Mouse (Mus musculus) limb, embryonic 14.5 days (tissue): ENCODE data around the gene Nol11. TPM values are rescaled to one million over a fixed set of nuclear protein-coding genes. Genes with fewer than 3 reads are reported as not detected.
"Not testable (repeated sequence)": the region's sequence is repeated elsewhere in the genome, so short reads cannot be mapped to it uniquely, and the experiment has no call there.

Experiments used
- ATAC-seq: fragments of 200-750 bp; cut with Nextera tagmentation; 2 replicates; pipeline ENCODE4 v1.8.0; 2017; ENCODE audit warnings: low read depth, moderate number of reproducible peaks, moderate TSS enrichment; ENCODE audit not compliant: low FRiP score
- DNase-seq: peaks from one replicate; pipeline ENCODE4 v3.0.0-alpha.2; 2015; ENCODE audit warnings: low spot score
- H3K27ac ChIP-seq: fragments of 300-500 bp; sonication (generic); replicated peaks from 2 replicates; pipeline ENCODE4 v1.5.1; 2014; ENCODE audit warnings: low read depth, mild to moderate bottlenecking, low read length, moderate library complexity, mixed read lengths
- H3K27me3 ChIP-seq: fragments of 300-500 bp; sonication (generic); 2 replicates; pipeline ENCODE4 v1.6.1; 2014; ENCODE audit warnings: low read length, mixed read lengths; ENCODE audit not compliant: control insufficient read depth, insufficient read depth
- H3K36me3 ChIP-seq: fragments of 300-500 bp; sonication (generic); 2 replicates; pipeline ENCODE4 v1.6.1; 2014; ENCODE audit warnings: mild to moderate bottlenecking, low read length, moderate library complexity, mixed read lengths; ENCODE audit not compliant: control insufficient read depth, insufficient read depth
- H3K4me1 ChIP-seq: fragments of 300-500 bp; sonication (generic); 2 replicates; pipeline ENCODE4 v1.6.1; 2014; ENCODE audit warnings: antibody characterized with exemption, low read length, mixed read lengths; ENCODE audit not compliant: control insufficient read depth, insufficient read depth
- H3K4me2 ChIP-seq: fragments of 300-500 bp; sonication (generic); replicated peaks from 2 replicates; pipeline ENCODE4 v1.6.1; 2014; ENCODE audit warnings: low read depth, mild to moderate bottlenecking, low read length, moderate library complexity; ENCODE audit not compliant: severe bottlenecking
- H3K4me3 ChIP-seq: fragments of 300-500 bp; sonication (generic); replicated peaks from 2 replicates; pipeline ENCODE4 v1.5.1; 2014; ENCODE audit warnings: low read length
- H3K9ac ChIP-seq: fragments of 300-500 bp; sonication (generic); 2 replicates; pipeline ENCODE4 v1.6.1; 2014; ENCODE audit warnings: mild to moderate bottlenecking, low read depth, low read length, moderate library complexity; ENCODE audit not compliant: severe bottlenecking
- H3K9me3 ChIP-seq: fragments of 300-500 bp; sonication (generic); 2 replicates; pipeline ENCODE4 v1.6.1; 2016; ENCODE audit warnings: low read length; ENCODE audit not compliant: control insufficient read depth
- POLR2A ChIP-seq: fragments of 200-500 bp; IDR thresholded peaks from 2 replicates; pipeline ENCODE4 v1.8.0; 2012; ENCODE audit warnings: inconsistent platforms, mild to moderate bottlenecking, moderate library complexity, borderline replicate concordance; ENCODE audit not compliant: insufficient read depth, insufficient read length; ENCODE audit errors: extremely low read depth
- WGBS: fragments of 180-500 bp; shearing (Covaris S2); extraction: QIAGEN DNeasy Blood & Tissue Kit; methylation state at CpG from one replicate; pipeline ENCODE4 v1.1.7; 2014; 5-methylcytosine and 5-hydroxymethylcytosine counted together
- polyA plus RNA-seq, 2 experiments: library from polyadenylated mRNA; depleted of rRNA in 1 of 2; stranded (reverse) in 1 of 2; unstranded in 1 of 2; fragments of >200 nt; fragmentation: Nextera tagmentation in 1 of 2; extraction: Ambion mirVana in 1 of 2; gene quantifications; 2 replicates each; pipeline versions ENCODE4 v1.2.1 to v1.2.3; 2012 to 2014

Gene Nol11
- polyA plus RNA-seq, 2 experiments: 28.0 to 45.4 TPM

DNA sequence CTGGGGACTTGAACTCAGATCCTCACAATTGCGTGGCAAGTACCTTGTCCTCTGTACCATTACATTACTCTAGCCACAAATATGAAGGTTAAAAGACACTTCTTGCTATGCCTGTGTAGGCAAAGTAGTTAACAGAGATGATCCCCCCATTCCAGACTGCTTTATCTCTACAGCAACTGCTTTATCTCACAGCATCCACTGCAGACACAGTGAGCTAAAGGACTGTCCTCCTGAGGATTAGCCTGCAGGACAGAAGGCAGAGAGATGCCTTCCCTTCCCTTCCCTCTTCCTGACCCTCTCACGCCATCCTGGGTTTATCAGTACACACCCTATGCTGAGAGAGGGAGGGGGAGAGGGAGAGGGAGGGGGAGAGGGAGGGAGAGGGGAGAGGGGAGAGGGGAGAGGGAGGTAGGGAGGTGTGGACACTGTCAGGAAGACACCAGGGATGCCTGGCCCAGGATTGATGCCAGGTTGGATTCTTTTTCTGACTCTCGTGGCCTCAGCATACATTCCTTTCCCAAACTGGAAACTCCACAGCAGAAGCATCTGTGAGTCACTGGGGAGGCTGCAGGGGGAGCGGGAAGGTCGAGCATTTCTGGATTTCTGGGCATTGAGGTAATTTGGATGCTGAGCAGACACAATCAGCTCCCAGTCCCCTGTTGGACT lies 32.1 kb downstream of the Nol11 start:
- Histone ChIP-seq H3K4me1 (no peaks in the 10 kb centered on the region), H3K4me2 (no peak overlapping the region), H3K4me3 (no peak overlapping the region), H3K9me3 (no peaks in the 10 kb centered on the region), H3K36me3 (no peaks in the 10 kb centered on the region), H3K27ac (no peak overlapping the region), H3K9ac (no peak overlapping the region), H3K27me3 (no peaks in the 10 kb centered on the region)
- no peak for TF ChIP-seq POLR2A
- 43% methylated on average over 5 of the region's 5 CpGs for WGBS
- DNase-seq: no peak
- ATAC-seq: no peak

- no peaks in the 10 kb centered on the region for H3K36me3 ChIP-seq
- no peak overlapping the region for H3K27ac ChIP-seq
- H3K4me3 ChIP-seq: no peak overlapping the region
- H3K9ac ChIP-seq: no peak overlapping the region
- no peaks in the 10 kb centered on the region for H3K4me1 ChIP-seq
- DNase-seq (no peak), ATAC-seq (no peak)
- no peak for TF ChIP-seq POLR2A
- H3K27me3 ChIP-seq: no peaks in the 10 kb centered on the region
- 75% methylated on average over 5 of the region's 5 CpGs for WGBS
- H3K4me2 ChIP-seq: no peak overlapping the region
- H3K9me3 ChIP-seq: no peaks in the 10 kb centered on the region
Measured at GRCm38 (mm10) chr11:107155292-107155691, 33.9 kb downstream of the Nol11 start.

DNA sequence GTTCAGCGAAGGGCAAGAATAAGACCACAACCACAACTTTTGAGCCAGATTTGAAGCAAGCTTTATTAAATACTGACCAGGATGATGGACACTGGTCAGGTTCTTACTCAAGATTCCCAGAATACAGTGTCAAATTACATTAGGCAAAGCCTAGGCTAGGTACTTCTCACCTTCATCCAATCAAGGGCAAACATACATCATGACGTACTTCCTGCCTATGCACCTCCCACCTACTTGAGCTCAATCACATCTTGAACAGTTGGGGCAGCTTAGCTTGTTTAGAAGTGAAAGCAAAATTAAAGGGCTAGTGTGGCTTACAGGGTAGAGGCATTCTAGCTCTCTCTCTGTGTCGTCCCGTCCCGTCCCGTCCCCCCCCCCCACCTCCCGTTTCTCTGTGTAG lies 34.8 kb downstream of the Nol11 start:
- Histone ChIP-seq H3K27me3 (no peaks in the 10 kb centered on the region), H3K27ac (no peak overlapping the region), H3K36me3 (no peaks in the 10 kb centered on the region), H3K9me3 (no peaks in the 10 kb centered on the region), H3K4me2 (no peak overlapping the region), H3K9ac (no peak overlapping the region), H3K4me3 (no peak overlapping the region), H3K4me1 (no peaks in the 10 kb centered on the region)
- WGBS: 86% methylated on average over 7 of the region's 7 CpGs
- no peak for TF ChIP-seq POLR2A
- DNase-seq (no peak), ATAC-seq (no peak)

- ATAC-seq (no peak), DNase-seq (no peak)
- 82% methylated on average over 5 of the region's 5 CpGs for WGBS
- Histone ChIP-seq H3K4me2 (no peak overlapping the region), H3K9ac (no peak overlapping the region), H3K36me3 (no peaks in the 10 kb centered on the region), H3K4me1 (no peaks in the 10 kb centered on the region), H3K27me3 (no peaks in the 10 kb centered on the region), H3K27ac (no peak overlapping the region), H3K4me3 (no peak overlapping the region), H3K9me3 (no peaks in the 10 kb centered on the region)
- TF ChIP-seq POLR2A: no peak
Measured at GRCm38 (mm10) chr11:107153645-107154044, 35.5 kb downstream of the Nol11 start.

DNA sequence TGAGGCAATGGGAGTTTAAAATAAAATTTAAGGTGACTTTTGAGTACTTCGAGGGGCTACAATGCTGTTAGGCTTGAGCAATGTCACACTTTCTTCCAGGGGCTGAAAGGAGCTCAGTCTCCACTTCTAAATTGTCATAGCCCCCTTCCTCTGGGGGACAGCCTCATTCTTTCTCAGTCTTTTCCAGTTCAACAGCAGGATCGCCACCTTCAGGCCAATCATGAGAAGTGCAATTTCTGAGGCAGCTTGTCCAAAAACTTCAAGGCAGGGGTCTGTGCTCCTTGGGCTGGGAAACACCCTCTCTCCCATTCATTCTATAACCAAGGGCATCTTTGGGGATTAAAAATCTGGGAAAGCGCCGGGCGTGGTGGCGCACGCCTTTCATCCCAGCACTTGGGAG lies 37.4 kb downstream of the Nol11 start:
- Histone ChIP-seq H3K4me1 (no peaks in the 10 kb centered on the region), H3K4me2 (no peak overlapping the region), H3K27me3 (no peaks in the 10 kb centered on the region), H3K36me3 (no peaks in the 10 kb centered on the region), H3K27ac (no peak overlapping the region), H3K9ac (no peak overlapping the region), H3K9me3 (no peaks in the 10 kb centered on the region), H3K4me3 (no peak overlapping the region)
- WGBS: 79% methylated on average over 7 of the region's 7 CpGs
- TF ChIP-seq POLR2A: no peak
- no peak for ATAC-seq
- DNase-seq: no peak

- WGBS: 94% methylated on average over 11 of the region's 11 CpGs
- H3K27ac ChIP-seq, H3K36me3 ChIP-seq, H3K27me3 ChIP-seq, H3K9ac ChIP-seq, H3K9me3 ChIP-seq, H3K4me1 ChIP-seq, H3K4me2 ChIP-seq, H3K4me3 ChIP-seq, DNase-seq, ATAC-seq: not testable (repeated sequence)
Measured at GRCm38 (mm10) chr11:107143956-107144355, 45.2 kb downstream of the Nol11 start.
